Mouse (Mus musculus) forebrain, embryonic 14.5 days (tissue): ENCODE data around the gene Oscar. TPM values are rescaled to one million over a fixed set of nuclear protein-coding genes. Genes with fewer than 3 reads are reported as not detected.

Source experiments
- ATAC-seq: fragments of 200-750 bp; cut with Nextera tagmentation; 2 replicates; pipeline ENCODE4 v1.8.0; 2017; ENCODE audit warnings: mild to moderate bottlenecking, moderate library complexity
- DNase-seq: peaks from one replicate; pipeline ENCODE4 v3.0.0-alpha.2; 2015; ENCODE audit warnings: low spot score
- H3K27ac ChIP-seq: fragments of 300-500 bp; sonication (generic); 2 replicates; pipeline ENCODE4 v1.5.1; 2014; ENCODE audit warnings: low read depth, mild to moderate bottlenecking, control low read depth, low read length, moderate library complexity
- H3K27me3 ChIP-seq: fragments of 300-500 bp; sonication (generic); replicated peaks from 2 replicates; pipeline ENCODE4 v1.6.1; 2014; ENCODE audit warnings: low read length, control low read depth, mixed read lengths; ENCODE audit not compliant: control insufficient read depth, insufficient read depth
- H3K36me3 ChIP-seq: fragments of 300-500 bp; sonication (generic); 2 replicates; pipeline ENCODE4 v1.6.1; 2014; ENCODE audit warnings: low read length, control low read depth; ENCODE audit not compliant: control insufficient read depth, insufficient read depth
- H3K4me1 ChIP-seq: fragments of 300-500 bp; sonication (generic); 2 replicates; pipeline ENCODE4 v1.6.1; 2014; ENCODE audit warnings: antibody characterized with exemption, low read length, control low read depth; ENCODE audit not compliant: control insufficient read depth, insufficient read depth
- H3K4me2 ChIP-seq: fragments of 300-500 bp; sonication (generic); 2 replicates; pipeline ENCODE4 v1.6.1; 2014; ENCODE audit warnings: mild to moderate bottlenecking, control low read depth, low read length
- H3K4me3 ChIP-seq: fragments of 300-500 bp; sonication (generic); 2 replicates; pipeline ENCODE4 v1.5.1; 2014; ENCODE audit warnings: low read depth, low read length, control low read depth
- H3K9ac ChIP-seq: fragments of 300-500 bp; sonication (generic); 2 replicates; pipeline ENCODE4 v1.6.1; 2014; ENCODE audit warnings: mild to moderate bottlenecking, low read length, control low read depth, moderate library complexity
- H3K9me3 ChIP-seq: fragments of 300-500 bp; sonication (generic); replicated peaks from 2 replicates; pipeline ENCODE4 v1.6.1; 2016; ENCODE audit warnings: low read length, control low read depth, mixed read lengths; ENCODE audit not compliant: control insufficient read depth
- WGBS: fragments of 180-500 bp; shearing (Covaris S2); extraction: QIAGEN DNeasy Blood & Tissue Kit; methylation state at CpG from one replicate; pipeline ENCODE4 v1.1.7; 2014; 5-methylcytosine and 5-hydroxymethylcytosine counted together
- polyA plus RNA-seq: library from polyadenylated mRNA; unstranded; fragments of >200 nt; fragmentation: Nextera tagmentation; extraction: Ambion mirVana; gene quantifications from 2 replicates; pipeline ENCODE4 v1.2.1, GENCODE M21; 2014

The Oscar gene
- polyA plus RNA-seq, 1 experiment from 2014 or later = 0.13 TPM

DNA sequence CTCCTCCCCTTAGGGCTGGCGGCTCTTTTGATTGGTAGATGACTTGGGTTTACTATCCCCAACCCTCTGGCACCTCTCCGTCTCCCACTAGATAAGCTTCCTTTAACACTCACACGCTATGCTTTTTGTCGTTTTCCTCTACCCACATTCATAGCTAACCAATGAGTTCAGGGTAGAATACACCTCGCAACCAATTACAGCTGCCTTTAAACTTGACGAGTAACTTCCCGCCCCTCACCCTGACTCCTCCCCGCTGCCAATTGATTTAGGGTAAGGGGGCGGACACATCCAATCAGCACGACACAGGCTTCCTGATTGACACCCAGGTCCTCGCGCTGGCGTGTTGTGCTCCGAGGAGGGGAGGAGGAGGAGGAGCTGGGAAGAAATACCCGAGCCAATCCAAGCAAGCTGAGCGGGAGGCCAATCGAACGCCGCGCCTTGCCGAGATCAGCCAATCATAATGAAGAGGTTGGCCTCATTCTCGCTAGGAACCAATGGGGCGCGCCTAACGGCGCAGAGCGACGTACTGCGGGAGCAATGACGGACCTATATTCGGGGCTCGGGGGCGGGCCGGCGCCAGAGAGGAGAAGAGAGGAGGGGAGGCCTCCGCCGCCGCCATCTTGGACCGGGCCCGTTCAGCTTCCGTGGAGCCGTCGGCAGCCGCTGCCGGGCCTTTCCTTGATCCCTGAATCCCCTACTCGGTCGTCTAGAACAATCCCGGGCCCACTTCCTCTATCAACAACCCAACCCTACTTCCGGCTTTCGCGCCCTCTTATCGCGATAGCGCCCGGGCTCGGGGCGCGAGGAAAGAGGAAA is 28.9 kb upstream of the Oscar start, which contains the start of gene Cnot3:
Cnot3 (plus strand) TSS at position 597 of the 816 bp plus-strand sequence.
- peak within 1 kb of the TSS; percentile 98 for H3K27ac ChIP-seq
- peak within 1 kb of the TSS; percentile 100 for H3K4me3 ChIP-seq
- peak within 1 kb of the TSS; percentile 98 for H3K9ac ChIP-seq
- H3K36me3 ChIP-seq = peaks cover 28% of the 10 kb centered on the region
- H3K9me3 ChIP-seq = no peaks in the 10 kb centered on the region
- ATAC-seq (peak; percentile 98), DNase-seq (peak; percentile 100)
- H3K27me3 ChIP-seq = no peaks in the 10 kb centered on the region
- H3K4me1 ChIP-seq = peaks cover 28% of the 10 kb centered on the region
- WGBS = under 1% methylated on average over 47 of the region's 58 CpGs
- H3K4me2 ChIP-seq = peak within 1 kb of the TSS; percentile 89

DNA sequence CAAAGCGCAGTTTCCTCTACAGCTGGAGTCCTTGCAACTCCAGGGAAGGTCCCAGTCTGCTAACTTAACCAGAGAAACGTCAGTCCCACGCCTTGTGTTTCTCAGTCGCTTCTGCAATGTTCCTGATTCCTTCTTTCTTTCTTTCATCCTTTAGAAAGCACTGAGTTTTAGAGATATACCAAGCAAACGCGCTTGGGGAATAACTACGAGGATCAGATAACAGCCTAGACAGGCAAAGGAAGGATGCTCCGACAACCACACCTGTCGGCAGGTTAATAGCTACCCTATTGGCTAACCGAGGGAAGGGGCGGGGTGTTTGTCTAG is 28.4 kb upstream of the Oscar start:
- DNase-seq = no peak
- peaks cover 31% of the 10 kb centered on the region for H3K36me3 ChIP-seq
- H3K4me2 ChIP-seq = peak overlapping the region; percentile 62
- peak overlapping the region; percentile 36 for H3K4me3 ChIP-seq
- 0% methylated on average over 11 of the region's 11 CpGs for WGBS
- no peak overlapping the region for H3K27ac ChIP-seq
- peaks cover 28% of the 10 kb centered on the region for H3K4me1 ChIP-seq
- ATAC-seq = no peak
- H3K9ac ChIP-seq = peak overlapping the region; percentile 26; the same call in 1 of the 2 replicates
- H3K9me3 ChIP-seq = no peaks in the 10 kb centered on the region
- H3K27me3 ChIP-seq = no peaks in the 10 kb centered on the region

DNA sequence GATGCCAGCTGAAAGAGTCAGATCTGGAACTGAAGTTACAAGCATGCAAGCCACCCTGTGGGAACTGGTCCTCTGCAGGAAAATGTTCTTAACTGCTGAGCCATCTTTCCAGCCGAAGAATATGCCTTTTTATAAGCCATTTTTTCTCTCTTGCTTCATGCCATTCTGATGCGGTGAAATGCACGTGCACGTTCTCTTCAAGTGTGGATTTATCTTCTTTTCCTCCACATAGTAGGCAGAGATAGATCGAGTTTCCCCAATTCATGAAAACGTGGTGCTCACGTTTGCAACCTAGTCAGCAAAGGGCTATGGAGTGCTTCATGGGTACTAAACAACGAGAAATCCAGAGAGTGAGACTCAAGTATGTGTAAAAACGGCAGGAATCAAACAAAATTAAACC is 27.9 kb upstream of the Oscar start:
- Histone ChIP-seq H3K27me3 (no peaks in the 10 kb centered on the region), H3K4me1 (peaks cover 28% of the 10 kb centered on the region), H3K9ac (peak overlapping the region; percentile 26; the same call in 1 of the 2 replicates), H3K27ac (no peak overlapping the region), H3K4me3 (peak overlapping the region; percentile 36), H3K36me3 (peaks cover 35% of the 10 kb centered on the region), H3K9me3 (no peaks in the 10 kb centered on the region), H3K4me2 (peak overlapping the region; percentile 62)
- ATAC-seq (no peak), DNase-seq (no peak)
- 27% methylated on average over 9 of the region's 9 CpGs for WGBS

DNA sequence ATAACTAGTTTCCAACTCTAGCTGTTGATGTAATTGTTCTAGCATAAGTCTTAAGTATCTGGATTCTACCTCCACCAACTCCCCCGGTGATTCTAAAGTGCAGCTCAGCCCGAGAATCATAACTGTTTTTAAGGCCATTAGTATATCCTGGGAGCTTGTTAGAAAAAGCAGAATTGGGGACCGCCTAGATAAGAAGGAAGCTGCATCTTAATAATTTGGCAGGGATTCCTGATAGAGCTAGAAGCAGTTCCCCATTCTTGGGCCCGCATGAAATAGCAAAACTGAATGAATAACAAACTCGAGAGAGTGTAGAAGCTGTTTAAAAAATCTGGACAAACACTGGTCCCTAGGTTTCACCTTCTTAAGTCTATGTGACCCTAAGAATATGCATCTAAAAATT is 27.5 kb upstream of the Oscar start:
- peaks cover 36% of the 10 kb centered on the region for H3K36me3 ChIP-seq
- H3K4me2 ChIP-seq = no peak overlapping the region
- 71% methylated on average over 5 of the region's 5 CpGs for WGBS
- DNase-seq (no peak), ATAC-seq (no peak)
- no peaks in the 10 kb centered on the region for H3K9me3 ChIP-seq
- H3K27me3 ChIP-seq = no peaks in the 10 kb centered on the region
- H3K4me1 ChIP-seq = peaks cover 24% of the 10 kb centered on the region
- no peak overlapping the region for H3K4me3 ChIP-seq
- no peak overlapping the region for H3K9ac ChIP-seq
- no peak overlapping the region for H3K27ac ChIP-seq

DNA sequence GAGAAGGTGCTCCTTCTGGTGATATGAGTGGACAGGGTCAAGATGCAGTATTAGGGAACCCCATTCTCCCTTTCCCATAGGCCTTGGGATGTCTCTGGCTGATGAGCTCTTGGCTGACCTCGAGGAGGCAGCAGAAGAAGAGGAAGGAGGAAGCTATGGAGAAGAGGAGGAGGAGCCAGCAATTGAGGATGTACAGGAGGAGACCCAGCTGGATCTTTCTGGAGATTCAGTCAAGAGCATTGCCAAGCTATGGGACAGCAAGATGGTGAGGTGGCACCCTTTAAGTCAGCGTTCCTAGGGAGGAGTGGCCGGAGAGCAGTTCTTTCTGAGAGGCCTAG is 14.5 kb upstream of the Oscar start:
- DNase-seq = no peak
- no peaks in the 10 kb centered on the region for H3K27me3 ChIP-seq
- no peaks in the 10 kb centered on the region for H3K9me3 ChIP-seq
- H3K9ac ChIP-seq = peak overlapping the region; percentile 78
- peaks cover 14% of the 10 kb centered on the region for H3K4me1 ChIP-seq
- peak overlapping the region; percentile 62 for H3K4me3 ChIP-seq
- no peak for ATAC-seq
- peak overlapping the region; percentile 79 for H3K4me2 ChIP-seq
- WGBS = 61% methylated on average over 3 of the region's 3 CpGs
- no peak overlapping the region for H3K27ac ChIP-seq
- H3K36me3 ChIP-seq = peaks cover 30% of the 10 kb centered on the region

DNA sequence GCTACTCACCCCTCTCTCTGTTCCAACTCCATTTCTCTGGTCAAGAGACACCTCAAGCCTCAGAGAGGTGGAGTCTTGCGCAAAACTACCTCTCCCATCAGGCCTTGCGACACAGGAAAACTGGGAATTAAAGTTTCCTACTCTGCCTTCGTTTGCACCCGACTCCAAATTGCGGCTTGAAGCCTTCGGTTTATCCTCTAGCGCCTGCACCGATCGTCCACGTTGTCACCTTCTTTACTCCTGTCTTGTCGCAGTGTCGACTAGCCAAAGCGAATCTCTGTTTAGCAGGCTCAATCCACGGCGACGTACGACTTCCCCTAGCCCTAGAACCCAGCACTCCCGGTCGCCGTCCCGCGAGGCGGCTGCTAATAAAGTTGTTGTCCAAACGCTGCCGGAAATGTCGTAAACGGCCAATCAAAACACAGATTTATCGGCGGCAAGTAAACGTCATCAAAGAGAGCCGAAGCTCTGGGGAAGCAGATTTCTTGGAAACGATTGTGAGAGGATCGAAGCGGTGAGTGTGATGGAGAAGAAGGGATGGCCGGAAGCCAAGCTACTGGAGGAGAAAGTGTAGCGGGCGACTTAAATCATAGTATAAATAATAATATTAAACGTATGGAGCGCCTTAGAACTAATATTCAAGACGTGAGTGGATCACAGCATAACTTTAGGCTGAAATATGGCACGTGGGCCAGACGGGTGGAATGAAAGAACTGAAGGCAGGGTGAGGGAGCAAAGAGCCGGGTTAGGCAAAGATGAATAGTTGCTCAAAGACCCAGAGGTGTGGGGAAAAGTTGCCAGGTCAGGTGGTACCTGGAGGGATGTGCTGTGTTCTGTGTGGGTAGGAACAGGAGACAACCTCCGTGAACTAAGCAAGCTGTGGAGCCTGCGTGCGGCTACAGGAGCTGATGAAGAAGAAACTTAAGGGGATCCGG is 13.9 kb upstream of the Oscar start, which contains the start of the genes Tfpt and Prpf31:
Tfpt (minus strand) TSS at position 387 of the 935 bp plus-strand sequence.
Prpf31 (plus strand) TSS at position 443 of the 935 bp plus-strand sequence.
- H3K9ac ChIP-seq = peak within 1 kb of the TSS; percentile 78
- ATAC-seq (peak; percentile 92), DNase-seq (peak; percentile 99)
- H3K4me2 ChIP-seq = peak within 1 kb of the TSS; percentile 98
- peak within 1 kb of the TSS; percentile 62 for H3K4me3 ChIP-seq
- no peaks in the 10 kb centered on the region for H3K27me3 ChIP-seq
- H3K9me3 ChIP-seq = no peaks in the 10 kb centered on the region
- under 1% methylated on average over 47 of the region's 47 CpGs for WGBS
- H3K27ac ChIP-seq = peak within 1 kb of the TSS; percentile 14; the same call in 1 of the 2 replicates
- H3K4me1 ChIP-seq = peaks cover 14% of the 10 kb centered on the region
- H3K36me3 ChIP-seq = peaks cover 24% of the 10 kb centered on the region

DNA sequence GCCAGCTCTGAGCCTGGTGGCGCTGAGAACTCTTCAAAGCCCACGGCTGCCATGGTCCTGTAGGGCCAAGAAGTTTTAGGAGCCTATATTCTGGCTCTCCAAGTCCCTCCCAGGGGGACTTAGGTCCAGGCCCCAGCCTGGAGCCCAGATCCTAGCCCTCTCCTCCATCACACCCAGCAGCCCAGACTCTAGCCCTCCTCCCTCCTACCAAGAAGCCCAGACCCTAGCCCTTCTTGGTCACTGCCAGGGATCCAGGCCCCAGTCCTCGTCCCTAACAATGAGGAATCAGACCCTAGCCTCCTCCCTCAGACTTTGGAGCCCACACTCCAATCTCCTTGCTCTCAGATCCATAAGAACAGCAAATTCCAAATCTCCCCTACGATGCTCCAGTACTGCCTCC is 13.1 kb upstream of the Oscar start:
- Histone ChIP-seq H3K27me3 (no peaks in the 10 kb centered on the region), H3K27ac (0 out of 2 replicates have a peak overlapping the region, but pooled peaks have one; percentile 14), H3K36me3 (peaks cover 23% of the 10 kb centered on the region), H3K4me2 (peak overlapping the region; percentile 98), H3K9me3 (no peaks in the 10 kb centered on the region), H3K4me3 (peak overlapping the region; percentile 62), H3K9ac (peak overlapping the region; percentile 78), H3K4me1 (peaks cover 14% of the 10 kb centered on the region)
- WGBS = 37% methylated on average over 4 of the region's 4 CpGs
- peak; percentile 35 for ATAC-seq
- no peak for DNase-seq

DNA sequence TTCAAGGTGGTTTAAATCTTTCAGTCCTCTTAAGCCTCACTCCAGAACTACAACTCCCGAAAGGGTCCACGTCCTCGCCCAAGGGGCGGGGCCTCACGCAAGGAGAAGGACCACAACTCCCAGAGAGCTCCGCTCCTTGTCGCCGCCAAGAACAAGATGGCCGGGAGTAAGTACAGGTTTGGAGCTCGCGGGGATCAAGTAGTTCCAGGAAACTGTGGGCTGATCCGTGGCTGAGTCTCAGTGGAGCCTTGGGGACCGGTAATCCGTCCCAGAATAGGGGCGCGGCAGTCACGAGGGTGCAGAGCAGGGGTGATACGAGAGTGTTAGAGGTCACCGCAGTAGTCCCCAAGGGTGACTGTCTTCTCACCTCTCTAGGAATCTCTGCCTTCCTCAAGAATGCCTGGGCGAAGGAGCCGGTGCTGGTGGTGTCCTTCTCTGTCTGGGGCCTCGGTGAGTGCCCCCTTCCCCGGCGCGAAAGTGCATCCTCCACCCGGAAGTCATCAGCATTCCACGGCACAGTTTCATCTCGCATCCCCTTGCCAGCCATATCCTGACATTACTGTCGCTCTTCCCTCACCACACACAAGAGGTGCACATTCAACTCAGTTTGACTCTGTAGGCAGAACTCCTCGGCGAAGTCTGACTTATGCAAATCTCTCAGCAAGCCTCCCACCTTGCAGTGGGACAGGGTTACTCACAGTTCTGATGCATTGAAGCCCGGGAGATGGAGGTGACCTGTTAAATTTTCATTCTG is 1.5 kb upstream of the Oscar start, which contains the start of gene Ndufa3:
Ndufa3 (plus strand) TSS at position 132 of the 754 bp plus-strand sequence.
- Histone ChIP-seq H3K36me3 (peaks cover 28% of the 10 kb centered on the region), H3K27me3 (no peaks in the 10 kb centered on the region), H3K4me3 (peak within 1 kb of the TSS; percentile 61), H3K9ac (peak within 1 kb of the TSS; percentile 79), H3K4me1 (peaks cover 5% of the 10 kb centered on the region), H3K9me3 (no peaks in the 10 kb centered on the region), H3K27ac (no peak within 1 kb of the TSS), H3K4me2 (peak within 1 kb of the TSS; percentile 70)
- DNase-seq (peak; percentile 96), ATAC-seq (peak; percentile 97)
- 2% methylated on average over 32 of the region's 32 CpGs for WGBS
